Mouse (Mus musculus) CD8-positive naive resting alpha-beta T cell, adult 2 months (primary cell): Measurements from ENCODE around the gene Dlgap3.

Experiments used
- DNase-seq, 2 experiments: peaks; one replicate each; pipeline ENCODE4 v3.0.0; 2022; ENCODE audit warnings: low read depth in 2 of 2, low spot score in 2 of 2

Gene Dlgap3

DNA sequence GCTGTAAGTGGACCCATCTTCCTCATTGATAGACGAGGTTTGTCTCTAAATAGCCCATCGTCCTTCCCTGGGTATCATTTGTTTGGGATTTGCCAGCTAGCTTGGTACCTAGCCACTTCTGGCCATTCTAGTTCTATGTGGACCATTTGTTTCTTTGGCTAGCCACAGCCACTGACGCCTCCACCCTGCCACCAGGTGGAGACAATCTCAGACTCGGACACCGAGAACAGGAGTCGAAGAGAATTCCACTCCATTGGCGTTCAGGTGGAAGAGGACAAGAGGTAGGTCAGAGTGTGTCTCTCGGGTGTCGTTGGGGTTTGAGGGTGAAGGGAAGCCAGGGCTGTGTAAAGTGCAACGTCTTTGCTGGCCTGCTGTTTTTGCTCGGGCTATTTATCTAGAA lies 46.1 kb downstream of the Dlgap3 start:
- DNase-seq, result no peak

DNA sequence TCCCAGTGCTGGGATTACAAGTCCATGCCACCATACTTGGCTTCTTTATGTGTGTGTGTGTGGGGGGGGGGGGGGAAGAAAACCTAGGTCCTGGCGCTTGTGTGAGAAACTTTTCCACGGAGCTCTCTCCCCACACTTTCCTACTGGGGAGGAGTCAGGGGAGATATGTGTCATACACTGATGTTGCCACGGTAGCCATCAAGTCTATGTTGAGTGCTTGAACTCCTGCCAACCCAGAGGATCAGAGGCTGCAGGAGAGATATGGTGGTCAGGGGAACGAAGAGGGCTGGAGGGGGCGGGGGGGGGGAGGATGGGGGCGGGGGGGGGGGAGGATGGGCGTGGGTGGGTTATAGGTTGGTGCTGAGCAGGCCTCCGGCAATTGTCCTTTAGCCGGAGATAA lies 46.8 kb downstream of the Dlgap3 start:
- DNase-seq, result no peak

DNA sequence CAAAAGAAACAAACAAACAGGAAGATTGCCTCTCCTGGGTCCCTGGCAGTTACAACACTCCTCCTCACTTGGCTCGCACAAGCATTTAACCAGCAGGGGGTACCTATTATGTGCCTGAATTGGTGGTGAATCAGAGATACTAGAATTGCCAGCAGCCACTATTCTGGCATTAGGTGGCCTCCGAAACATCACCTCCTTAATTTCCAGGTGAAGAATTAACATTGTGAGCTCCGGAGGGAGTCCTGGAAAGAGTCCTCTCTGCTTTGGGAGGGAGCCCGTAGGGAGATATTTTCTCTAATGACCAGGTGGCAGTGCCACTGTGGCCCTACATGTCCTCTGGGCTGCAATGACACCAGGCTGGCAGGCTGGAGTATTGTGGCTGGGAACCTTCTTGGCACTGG lies 47.2 kb downstream of the Dlgap3 start:
- DNase-seq, result no peak

DNA sequence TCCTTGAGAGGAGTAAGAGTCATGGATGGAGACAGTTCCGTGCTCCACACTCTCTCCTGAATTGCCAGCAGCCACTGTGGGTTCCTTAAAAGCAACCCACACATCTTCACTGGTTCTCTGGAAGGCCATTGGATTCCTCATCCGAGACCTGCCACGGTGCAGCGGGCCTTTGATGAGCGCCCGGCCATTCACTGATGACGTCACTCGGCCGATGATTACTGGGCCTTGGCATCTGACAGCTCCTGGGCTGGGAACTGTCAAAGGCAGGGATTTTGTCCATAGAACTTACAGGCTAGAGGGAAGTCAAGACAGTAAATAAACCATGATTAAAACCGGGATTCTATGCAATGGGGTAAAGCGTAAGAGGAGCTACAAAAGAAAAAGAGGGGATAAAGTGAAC lies 48.0 kb downstream of the Dlgap3 start:
- no peak for DNase-seq

DNA sequence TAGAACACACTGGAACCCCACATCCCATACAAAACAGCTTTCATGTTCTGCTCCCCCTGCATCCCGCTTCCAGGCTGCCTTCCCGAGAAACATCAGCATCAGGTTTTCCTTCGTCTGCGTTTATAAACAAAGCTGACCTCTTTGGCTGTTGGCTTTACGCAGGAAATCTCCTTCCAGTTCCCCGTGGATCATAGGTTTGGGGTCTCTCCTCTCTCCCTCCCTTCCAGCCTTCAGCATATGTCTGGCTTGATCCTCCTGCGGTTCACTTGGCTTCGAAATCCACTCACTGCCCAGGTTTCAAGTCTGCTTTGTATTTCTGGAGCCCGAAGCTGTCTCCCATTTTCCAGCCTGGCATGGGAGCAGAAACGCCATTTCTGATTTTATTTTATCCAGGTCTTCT lies 54.3 kb downstream of the Dlgap3 start:
- no peak for DNase-seq

DNA sequence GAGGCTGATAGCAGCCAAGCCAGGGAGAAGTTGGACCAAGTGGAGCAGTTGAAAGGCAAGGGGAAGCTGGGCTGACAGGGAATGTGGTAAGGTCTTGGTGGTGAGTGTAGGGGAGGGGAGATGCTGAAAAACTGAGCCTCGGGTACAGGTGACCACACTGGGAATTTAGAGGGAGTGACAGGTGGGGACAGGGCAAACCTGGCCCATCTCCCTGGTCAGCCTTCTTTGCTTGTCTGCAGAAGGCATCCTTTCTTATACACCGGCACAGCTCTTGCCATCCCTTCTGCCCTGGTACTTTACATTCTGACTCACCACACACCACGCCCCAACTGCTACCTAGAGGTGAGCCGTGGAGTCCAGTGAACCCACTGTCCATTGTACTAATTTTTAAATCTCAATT lies 54.8 kb downstream of the Dlgap3 start:
- DNase-seq, result no peak

DNA sequence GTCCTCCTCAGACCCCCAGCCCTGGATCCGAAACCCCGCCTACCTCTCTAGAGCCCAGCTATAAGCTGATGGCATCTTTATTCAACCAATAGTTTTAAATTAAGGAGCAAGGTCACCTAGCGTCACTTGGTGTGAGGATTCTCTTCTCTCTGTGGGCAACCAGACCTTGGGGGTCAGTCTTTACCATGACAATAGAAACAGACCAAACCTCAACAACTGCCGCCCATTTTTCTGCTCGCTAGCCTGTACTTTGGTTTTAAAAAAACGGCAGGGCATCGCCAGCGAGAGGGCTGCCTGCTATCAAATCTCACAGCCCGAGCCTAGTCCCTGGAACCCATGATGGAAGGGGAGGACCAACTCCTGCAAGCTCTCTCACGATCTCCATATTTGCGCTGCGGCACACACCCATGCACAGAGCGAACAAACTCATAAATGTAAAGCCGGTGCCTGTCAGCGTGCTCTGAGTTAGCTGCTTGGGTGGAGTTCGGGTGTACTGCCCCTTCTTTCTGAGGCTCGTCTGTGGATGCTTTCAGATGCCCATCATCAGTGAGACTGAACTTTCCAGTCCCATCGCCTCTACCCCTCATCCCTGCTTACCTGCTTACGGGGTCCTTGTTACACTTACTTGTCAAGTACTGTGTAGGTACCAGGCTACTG lies 55.6 kb downstream of the Dlgap3 start:
- DNase-seq, result no peak

DNA sequence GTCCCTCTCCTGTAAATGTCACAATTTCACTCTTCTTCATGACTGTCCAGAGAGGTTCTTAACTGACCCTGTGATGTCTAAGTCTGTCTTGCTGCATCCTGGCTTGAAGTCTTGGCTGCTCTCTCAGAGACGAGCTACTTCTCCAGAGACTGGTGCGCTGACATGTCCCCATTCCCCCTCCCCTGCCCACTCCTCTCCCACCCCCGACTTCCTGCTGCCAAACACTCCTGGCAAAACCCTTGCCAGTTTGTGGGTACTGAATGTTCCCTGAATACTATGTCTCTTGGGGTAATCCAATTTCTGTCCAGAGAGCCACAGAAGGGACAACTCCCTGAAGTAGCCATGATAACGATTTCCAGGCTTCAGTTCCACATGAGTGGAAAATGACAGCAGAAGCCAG lies 57.1 kb downstream of the Dlgap3 start:
- no peak for DNase-seq

DNA sequence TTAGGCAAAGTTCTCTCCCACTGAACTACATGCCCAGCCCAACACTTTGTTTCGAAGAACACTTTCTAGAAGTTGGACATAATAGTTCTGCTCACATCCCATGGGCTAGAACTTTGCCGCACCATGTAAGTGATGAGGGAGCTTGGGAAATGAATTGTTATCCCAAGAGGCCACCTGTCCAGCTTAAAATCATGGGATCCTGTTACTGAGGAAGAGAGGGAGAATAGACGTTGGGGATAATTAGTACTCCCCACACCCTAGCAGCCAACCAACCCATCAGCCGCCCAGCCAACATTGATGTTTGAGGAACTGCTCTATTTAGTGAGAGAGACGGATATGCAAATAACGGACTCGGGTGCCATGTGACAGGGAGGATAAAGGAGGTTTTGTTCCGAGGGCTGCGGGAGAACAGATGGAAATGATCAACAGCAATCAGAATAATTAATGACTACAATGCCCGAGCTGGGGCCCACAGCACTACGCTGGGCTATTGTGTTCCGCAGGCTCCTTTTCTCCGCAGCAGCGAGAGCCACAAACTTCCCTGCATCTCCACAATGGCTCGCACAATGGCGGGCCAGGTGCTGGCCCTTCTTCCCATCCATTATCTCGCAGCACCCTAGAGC lies 58.2 kb downstream of the Dlgap3 start:
- no peak for DNase-seq

DNA sequence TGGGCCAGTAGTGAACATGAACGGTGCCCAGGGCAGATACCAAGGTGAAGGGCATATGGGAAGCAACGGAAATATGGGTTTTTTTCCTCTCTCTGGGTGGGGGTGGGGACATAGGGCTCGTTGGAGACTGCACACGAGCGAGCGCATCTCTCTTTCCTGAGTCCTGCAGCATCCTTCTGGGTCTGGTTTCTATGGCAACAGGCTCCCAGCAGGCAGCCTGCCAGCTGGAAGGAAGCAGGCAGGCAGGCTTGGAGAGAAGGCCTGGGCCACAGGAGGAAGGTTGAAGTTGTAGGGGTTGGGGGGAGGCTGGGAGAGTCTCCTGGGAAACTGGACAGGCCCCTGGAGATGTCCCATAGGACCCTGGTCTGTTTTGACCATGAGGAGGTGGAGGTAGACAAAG lies 63.0 kb downstream of the Dlgap3 start:
- DNase-seq, result no peak

DNA sequence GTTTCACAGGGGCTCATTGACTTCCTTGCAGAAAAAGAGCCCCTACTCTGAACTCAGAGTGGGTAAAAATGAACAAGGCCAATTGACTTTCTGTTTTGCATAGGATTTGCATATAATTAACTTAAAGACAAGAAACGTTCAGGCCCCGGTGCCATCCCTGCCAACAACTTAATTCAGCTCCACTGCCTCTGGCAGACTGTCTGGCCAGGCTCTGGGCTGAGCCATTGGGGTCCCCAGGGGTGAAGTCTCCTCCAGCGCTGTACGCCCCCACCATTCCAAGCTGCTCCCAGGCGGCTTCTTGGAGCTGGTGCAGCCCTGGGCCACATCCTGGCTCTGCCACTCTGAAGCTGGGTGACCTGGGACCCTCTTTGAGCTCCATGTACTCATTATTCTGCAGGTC lies 63.5 kb downstream of the Dlgap3 start:
- DNase-seq, result no peak

DNA sequence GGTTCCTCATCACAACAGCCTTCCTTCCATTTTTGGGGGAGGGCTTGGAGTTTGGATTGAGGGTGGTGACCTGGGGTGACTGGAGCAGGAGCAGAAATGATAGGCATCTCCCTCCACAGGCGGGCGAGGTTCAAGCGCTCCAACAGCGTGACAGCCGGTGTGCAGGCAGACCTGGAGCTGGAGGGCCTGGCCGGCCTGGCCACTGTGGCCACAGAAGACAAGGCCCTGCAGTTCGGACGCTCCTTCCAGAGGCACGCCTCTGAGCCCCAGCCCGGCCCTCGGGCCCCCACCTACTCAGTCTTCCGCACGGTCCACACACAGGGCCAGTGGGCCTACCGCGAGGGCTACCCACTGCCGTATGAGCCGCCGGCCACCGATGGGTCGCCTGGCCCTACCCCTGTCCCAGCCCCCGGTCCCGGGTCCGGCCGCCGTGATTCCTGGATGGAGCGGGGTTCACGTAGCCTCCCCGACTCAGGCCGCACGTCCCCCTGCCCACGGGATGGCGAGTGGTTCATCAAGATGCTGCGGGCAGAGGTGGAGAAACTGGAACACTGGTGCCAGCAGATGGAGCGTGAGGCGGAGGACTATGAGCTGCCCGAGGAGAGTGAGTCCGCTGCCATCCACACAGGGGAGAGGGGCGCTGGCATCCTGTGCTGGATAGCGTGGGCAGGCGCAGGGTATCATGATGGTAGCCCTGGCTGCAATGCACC lies 64.6 kb downstream of the Dlgap3 start:
- DNase-seq, result no peak

DNA sequence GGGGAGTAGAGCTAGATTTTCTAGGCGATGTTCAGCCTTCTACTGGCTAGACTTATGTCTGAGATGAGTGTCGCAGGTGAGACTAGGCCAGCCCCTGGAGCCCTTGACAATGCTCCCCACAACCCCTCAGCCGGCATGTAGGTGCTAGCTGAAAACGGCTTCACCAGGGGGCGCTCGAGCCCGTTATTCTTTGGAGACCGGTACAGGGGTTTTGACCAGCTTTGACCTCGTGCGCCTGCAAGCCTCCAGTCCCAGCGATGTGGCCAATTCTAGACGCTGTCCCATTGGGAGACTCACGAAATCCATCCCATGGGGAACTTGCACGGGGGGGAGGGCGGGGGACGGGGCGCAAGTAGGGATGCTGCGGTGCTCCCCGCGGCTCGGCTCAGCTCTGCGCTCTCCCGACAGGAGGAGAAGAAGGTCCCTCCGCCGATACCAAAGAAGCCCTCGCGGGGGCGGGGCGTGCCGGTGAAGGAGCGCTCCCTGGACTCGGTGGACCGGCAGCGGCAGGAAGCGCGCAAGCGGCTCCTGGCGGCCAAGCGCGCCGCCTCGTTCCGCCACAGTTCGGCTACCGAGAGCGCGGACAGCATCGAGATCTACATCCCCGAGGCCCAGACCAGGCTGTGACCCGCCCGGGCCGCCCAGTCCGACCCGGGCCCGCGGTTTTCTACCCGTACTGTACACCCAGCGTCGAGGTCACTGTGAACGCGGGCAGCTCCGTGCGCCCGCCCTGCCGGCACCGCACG lies 66.9 kb downstream of the Dlgap3 start:
- DNase-seq, result peak; percentile 77 to 84

DNA sequence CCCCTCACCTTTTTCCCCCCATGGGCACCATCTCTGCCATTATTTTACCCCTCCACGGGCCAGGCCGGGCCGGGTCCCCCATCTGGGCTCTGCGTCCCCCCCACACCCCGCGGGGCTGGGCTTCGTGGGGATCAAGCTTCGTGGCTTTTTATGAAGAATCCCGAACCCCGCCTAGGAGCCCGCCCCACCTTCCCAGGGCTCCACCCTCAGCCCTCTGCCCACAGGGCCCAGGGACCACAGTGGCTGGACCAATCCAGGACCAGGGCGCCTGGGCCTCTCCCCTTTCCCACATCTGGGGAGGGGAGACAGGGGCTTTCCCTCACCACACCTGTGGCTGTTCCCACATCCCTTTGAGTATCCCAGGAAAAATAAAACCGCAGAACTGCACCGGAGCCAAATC lies 67.6 kb downstream of the Dlgap3 start:
- no peak for DNase-seq

DNA sequence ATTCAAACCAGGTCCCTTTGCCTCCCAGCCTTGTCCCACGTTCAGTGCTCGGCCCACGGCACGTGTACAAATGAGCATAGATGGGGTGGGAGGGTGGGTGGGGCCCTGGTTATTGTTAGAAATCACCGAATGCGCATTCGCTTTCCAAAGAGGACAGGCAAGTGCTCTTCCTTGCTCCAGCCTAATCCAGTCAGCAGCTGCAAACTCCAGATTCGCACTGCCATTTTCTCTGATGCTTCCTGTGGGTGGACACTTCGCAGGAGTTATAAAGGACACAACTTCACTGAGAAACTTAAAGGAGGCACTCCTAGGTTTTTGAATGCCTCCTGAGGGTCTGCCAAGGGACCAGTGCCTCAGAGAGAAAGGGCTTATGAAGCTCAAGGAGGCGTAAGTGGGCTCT lies 68.3 kb downstream of the Dlgap3 start:
- no peak for DNase-seq

DNA sequence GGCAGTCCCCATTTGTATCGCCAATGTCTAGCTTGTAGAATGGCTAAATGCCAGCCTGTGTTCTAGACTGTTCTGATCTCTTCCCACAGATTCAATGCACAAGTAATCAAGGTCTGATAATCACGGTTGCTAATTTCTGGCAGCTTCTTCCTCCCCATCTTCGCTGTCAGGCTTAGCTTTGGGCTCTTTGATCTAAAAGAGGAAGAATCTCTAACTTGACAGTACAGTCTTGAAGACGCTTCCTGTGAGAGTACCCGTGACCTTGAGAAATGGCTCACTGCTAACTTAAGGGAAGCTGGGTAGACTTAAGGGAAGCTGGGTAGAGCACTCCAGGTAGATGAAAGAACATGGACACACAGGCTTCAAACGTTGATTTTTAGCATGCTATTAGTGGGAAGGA lies 73.7 kb downstream of the Dlgap3 start:
- DNase-seq, result peak in 1 of 2 experiments; percentile 7

DNA sequence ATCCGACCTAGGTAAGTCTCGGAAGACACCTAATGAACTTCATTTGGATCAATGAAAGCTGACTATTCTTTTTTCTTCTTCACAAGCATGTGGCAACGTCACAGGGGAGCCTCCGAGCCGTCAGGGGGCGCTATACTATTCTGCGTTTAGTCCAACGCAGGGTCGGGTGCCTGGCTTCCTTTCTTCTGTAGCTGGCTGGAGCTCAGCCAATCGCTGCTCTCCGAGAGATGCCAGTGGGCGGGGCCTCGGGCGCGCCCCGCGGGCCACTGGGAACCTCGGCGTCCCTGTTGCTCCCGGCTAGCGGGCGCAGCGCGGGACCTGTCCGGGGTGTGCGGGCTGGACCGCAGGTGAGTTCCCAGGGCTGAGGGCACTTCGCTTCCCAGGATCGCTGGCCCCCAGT lies 74.5 kb downstream of the Dlgap3 start, which contains the start of gene Smim12:
Smim12 (plus strand) TSS at position 233 of the 400 bp plus-strand sequence.
- DNase-seq, result peak; percentile 99 to 100

DNA sequence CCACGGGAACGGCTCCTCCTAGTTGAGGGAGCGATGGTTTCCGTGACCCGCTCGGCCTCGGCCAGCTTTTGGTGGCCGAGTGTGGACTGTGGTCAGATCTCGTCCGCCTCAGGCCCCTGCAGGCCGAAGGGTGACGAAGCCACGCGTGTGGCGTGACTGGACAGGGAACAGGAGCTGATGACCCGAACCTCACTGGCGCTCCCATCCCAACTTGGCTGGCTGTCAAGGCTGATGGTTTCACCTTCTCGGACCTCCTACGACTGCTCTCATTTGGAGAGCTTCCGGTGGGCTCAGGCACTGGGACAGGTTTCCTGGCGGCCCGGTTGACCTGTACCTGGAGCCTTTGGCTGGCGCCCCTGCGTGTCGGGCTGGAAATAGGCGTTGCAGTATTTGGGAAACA lies 74.9 kb downstream of the Dlgap3 start:
- DNase-seq, result no peak

DNA sequence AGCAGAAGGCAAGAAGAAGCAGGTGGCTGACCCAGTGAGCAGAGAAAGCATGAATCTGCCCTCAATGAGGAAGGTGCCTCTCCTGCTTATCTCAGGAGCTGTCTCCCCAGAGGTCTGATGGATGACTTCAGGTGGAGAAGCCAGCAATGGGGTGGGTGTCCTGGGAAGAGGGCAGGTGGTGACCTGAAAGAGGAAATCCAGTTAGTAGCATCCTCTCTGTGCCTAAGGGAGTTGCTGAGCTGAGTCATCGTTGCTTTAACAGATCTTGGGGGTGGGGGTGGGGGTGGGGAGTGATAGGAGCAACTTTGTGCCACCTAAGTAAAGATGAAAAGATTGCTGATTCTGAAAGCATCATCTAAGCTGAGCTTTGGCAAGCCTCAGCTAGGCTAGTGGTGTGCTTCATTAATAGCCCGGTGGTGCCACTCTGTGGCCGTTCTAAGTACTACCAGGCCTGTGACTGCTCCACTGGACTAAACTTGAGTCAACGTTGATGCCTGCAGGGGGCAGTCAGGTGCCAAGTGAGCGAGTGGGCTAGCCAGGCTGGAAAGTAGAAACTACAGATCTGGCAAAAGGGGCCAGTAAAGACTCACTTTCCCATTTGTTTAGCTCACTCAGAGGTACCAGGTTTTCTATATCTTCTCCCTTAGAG lies 80.8 kb downstream of the Dlgap3 start:
- DNase-seq, result peak; percentile 91 to 98

DNA sequence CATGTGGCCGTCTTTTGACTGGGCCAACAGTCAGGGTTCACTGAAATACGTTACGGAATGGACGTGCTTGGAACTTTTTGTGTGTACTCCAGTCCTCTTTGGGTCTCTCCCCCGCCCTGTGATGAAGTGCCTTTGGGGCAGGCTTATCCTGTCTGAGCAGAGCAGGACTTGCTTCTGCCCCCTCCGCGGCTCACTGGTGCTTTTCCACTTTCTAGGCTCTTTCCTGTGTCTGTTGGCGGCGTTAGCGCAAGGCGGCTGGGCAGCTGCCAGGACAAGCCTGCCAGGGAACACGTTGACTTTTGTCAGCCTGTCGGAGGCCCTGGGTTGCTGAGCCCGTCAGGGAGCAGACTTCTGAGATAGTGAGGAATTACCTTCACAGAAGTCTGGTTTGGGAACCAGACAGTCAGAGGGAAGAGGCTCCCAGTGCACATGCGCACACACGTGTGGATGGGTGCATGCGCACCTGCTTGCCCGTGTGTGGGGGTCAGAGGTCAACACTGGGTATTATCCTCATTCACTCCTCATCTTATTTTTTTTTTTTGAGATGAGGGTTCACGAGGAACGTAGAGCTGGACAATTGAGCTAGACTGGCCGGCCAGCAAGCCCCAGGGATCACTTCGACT lies 83.1 kb downstream of the Dlgap3 start:
- DNase-seq, result no peak

DNA sequence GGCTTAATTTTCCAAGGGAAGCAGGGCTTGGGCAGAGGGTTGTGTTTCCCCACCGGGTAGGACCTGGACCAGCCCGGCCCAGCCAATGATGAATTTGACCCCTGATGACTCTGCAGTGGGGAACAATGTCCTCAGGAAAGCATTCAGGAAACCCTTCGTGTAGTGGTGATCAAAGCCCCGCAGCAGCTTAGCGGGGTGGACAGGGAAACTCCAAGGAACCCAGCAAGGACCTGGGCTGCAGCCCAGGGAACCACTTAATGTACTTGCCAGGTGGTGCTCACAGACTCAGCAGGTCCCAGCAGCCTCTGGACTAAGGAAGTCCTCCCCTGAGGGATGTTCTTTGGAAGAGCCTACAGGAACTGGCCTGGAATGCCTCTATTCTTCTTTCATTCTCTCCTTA lies 87.7 kb downstream of the Dlgap3 start:
- DNase-seq, result no peak
